In the genomic region with DNA sequence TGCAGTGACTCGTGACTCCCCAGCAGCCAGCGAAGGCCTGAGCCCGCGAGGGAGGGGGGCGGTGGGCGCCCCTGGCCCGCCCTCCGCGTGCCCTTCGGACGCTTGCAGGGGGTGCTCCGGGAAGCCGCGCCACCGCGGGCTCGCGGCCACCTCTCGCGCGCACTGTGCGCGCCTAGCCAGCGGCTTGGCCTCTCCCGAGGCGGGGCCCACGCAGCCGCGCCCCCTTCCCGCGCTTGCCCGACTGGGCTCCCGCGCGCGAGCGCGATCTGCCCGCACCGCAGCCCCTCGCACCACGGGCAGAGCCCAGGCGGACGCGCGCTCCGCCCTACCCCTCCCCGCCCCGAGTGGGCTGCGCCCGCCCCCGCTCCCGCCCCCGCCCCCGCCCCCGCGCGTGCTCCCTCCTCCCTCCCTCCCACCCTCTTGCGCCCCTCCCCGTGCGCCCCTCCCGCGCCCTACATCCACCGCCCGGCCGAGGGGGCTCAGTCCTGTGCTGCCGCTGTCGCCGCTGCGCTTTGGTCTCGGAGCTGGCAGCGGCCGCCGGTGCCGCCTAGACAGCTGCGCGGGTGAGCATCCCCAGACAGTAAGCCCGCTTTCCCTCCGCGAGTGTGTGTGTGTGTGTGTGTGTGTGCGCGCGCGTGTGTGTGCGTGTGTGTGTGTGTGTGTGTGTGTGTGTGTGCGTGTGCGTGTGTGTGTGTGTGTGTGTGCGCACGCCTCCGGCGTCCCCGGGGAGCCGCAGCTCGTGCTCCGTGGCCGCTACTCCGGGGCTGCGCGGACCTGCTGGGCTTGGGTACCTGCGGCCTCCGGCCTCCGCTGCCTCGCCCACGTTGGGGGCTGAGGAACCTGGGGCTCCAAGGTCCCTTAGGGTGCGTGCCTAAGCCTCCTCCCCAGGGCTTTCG, we compare ENCODE assay signal across 8 mouse cellular contexts. TPM values are rescaled to one million over a fixed set of nuclear protein-coding genes. Genes with fewer than 3 reads are reported as not detected.
DNase-seq lines count a peak whose midpoint lies in the region; ATAC-seq and TF ChIP-seq lines count a peak whose summit lies in the region.

A gene (plus strand): TSS at position 482 of the 896 bp plus-strand sequence.

- H3K27ac ChIP-seq in embryonic facial prominence, embryonic 13.5 days = peak within 1 kb of the TSS; percentile 57
- peak within 1 kb of the TSS; percentile 91 for H3K27ac ChIP-seq in limb, embryonic 10.5 days
- peak within 1 kb of the TSS; percentile 87 for H3K27ac ChIP-seq in midbrain, embryonic 13.5 days
- H3K27ac ChIP-seq in stomach, embryonic 15.5 days = 0 out of 2 replicates have a peak within 1 kb of the TSS, but pooled peaks have one; percentile 31

- H3K4me2 ChIP-seq in embryonic facial prominence, embryonic 13.5 days = peak within 1 kb of the TSS; percentile 62
- H3K4me2 ChIP-seq in midbrain, embryonic 13.5 days (replicated peaks) = peak within 1 kb of the TSS; percentile 55
- peak within 1 kb of the TSS; percentile 55 for H3K4me2 ChIP-seq in stomach, embryonic 15.5 days

- H3K4me3 ChIP-seq in embryonic facial prominence, embryonic 13.5 days = peak within 1 kb of the TSS; percentile 50
- peak within 1 kb of the TSS; percentile 61 for H3K4me3 ChIP-seq in limb, embryonic 10.5 days
- peak within 1 kb of the TSS; percentile 58 for H3K4me3 ChIP-seq in midbrain, embryonic 13.5 days (replicated peaks)
- H3K4me3 ChIP-seq in stomach, embryonic 15.5 days (replicated peaks) = peak within 1 kb of the TSS; percentile 49

- no peaks in the 10 kb centered on the region for H3K9me3 ChIP-seq in embryonic facial prominence, embryonic 13.5 days
- no peaks in the 10 kb centered on the region for H3K9me3 ChIP-seq in limb, embryonic 10.5 days (replicated peaks)
- H3K9me3 ChIP-seq in midbrain, embryonic 13.5 days = no peaks in the 10 kb centered on the region
- H3K9me3 ChIP-seq in stomach, embryonic 15.5 days = no peaks in the 10 kb centered on the region

- no peaks in the 10 kb centered on the region; the same call in 1 of the 2 replicates for H3K27me3 ChIP-seq in embryonic facial prominence, embryonic 13.5 days
- H3K27me3 ChIP-seq in limb, embryonic 10.5 days (ENCODE audit: low read depth, poor library complexity, severe bottlenecking) = peaks cover 16% of the 10 kb centered on the region; the same call in 1 of the 2 replicates
- no peaks in the 10 kb centered on the region for H3K27me3 ChIP-seq in midbrain, embryonic 13.5 days
- H3K27me3 ChIP-seq in stomach, embryonic 15.5 days (replicated peaks) = no peaks in the 10 kb centered on the region

- TF ChIP-seq POLR2A in brain, embryonic 14.5 days (IDR thresholded peaks at IDR 0.05; ENCODE audit: borderline replicate concordance, extremely low read depth, insufficient read depth, insufficient read length, poor library complexity, severe bottlenecking) = peak; percentile 61

- peak within 1 kb of the TSS; percentile 76 for H3K9ac ChIP-seq in embryonic facial prominence, embryonic 13.5 days
- H3K9ac ChIP-seq in midbrain, embryonic 13.5 days (replicated peaks) = peak within 1 kb of the TSS; percentile 73
- 0 out of 2 replicates have a peak within 1 kb of the TSS, but pooled peaks have one; percentile 12 for H3K9ac ChIP-seq in stomach, embryonic 15.5 days

- ATAC-seq in embryonic facial prominence, embryonic 13.5 days (ENCODE audit: insufficient number of reproducible peaks, insufficient read depth, low FRiP score, low TSS enrichment, low read depth) = peak; percentile 89
- ATAC-seq in midbrain, embryonic 13.5 days = peak; percentile 95
- ATAC-seq in stomach, embryonic 15.5 days (ENCODE audit: insufficient read depth, low FRiP score, low read depth) = peak; percentile 88

- peak; percentile 86 for DNase-seq in brain, embryonic 14.5 days (ENCODE audit: low read depth)
- DNase-seq in heart, adult 18-20 months = peak; percentile 70 to 80
- peak; percentile 70 for DNase-seq in kidney, adult 18-20 months
- DNase-seq in limb, embryonic 10.5 days (ENCODE audit: low spot score) = peak; percentile 71
- DNase-seq in MN1 (ENCODE audit: low spot score) = no peak

- WGBS in embryonic facial prominence, embryonic 13.5 days = 13% methylated on average over 43 of the region's 106 CpGs
- WGBS in limb, embryonic 10.5 days = 15% methylated on average over 51 of the region's 106 CpGs
- 35% methylated on average over 62 of the region's 106 CpGs for WGBS in midbrain, embryonic 13.5 days
- 26% methylated on average over 54 of the region's 106 CpGs for WGBS in stomach, embryonic 15.5 days

- TF ChIP-seq CTCF in brain, embryonic 14.5 days (IDR thresholded peaks at IDR 0.05; ENCODE audit: borderline replicate concordance, extremely low read depth, insufficient read depth, insufficient read length) = no peak

- H3K36me3 ChIP-seq in embryonic facial prominence, embryonic 13.5 days = no peaks in the 10 kb centered on the region
- H3K36me3 ChIP-seq in limb, embryonic 10.5 days = no peaks in the 10 kb centered on the region
- no peaks in the 10 kb centered on the region for H3K36me3 ChIP-seq in midbrain, embryonic 13.5 days
- no peaks in the 10 kb centered on the region for H3K36me3 ChIP-seq in stomach, embryonic 15.5 days

- no peaks in the 10 kb centered on the region for H3K4me1 ChIP-seq in embryonic facial prominence, embryonic 13.5 days
- H3K4me1 ChIP-seq in limb, embryonic 10.5 days = no peaks in the 10 kb centered on the region
- peaks cover 5% of the 10 kb centered on the region; the same call in 1 of the 2 replicates for H3K4me1 ChIP-seq in midbrain, embryonic 13.5 days (replicated peaks)
- no peaks in the 10 kb centered on the region for H3K4me1 ChIP-seq in stomach, embryonic 15.5 days

RNA-seq across cellular contexts. Expression of the gene that starts here (rescaled TPM):
- polyA plus RNA-seq in brain, embryonic 14.5 days (2012; rRNA removed) = 204 and 237 TPM in 2 replicates
- polyA plus RNA-seq in embryonic facial prominence, embryonic 13.5 days (2015; fragmentation: Nextera tagmentation; extraction: Ambion mirVana) = 52.3 and 57.3 TPM in 2 replicates
- total RNA-seq in heart, adult 18-20 months (2021) = 100 to 1,000 TPM; 118 to 138 TPM
- 45.0 and 49.2 TPM in 2 replicates for polyA plus RNA-seq in limb, embryonic 10.5 days (2016; fragmentation: Nextera tagmentation; extraction: Ambion mirVana)
- 108 and 113 TPM in 2 replicates for polyA plus RNA-seq in midbrain, embryonic 13.5 days (2015; fragmentation: Nextera tagmentation; extraction: Ambion mirVana)
- 69.8 and 72.3 TPM in 2 replicates for polyA plus RNA-seq in stomach, embryonic 15.5 days (2015; fragmentation: Nextera tagmentation; extraction: Ambion mirVana)

Comparison
In these comparisons a context has a peak if more than half of its experiments do, and no peak if none do; other contexts are left out.
1. H3K27ac ChIP-seq: peak in every context shown above with its lines; median percentile 91 in limb, embryonic 10.5 days; 87 in midbrain, embryonic 13.5 days; 57 in embryonic facial prominence, embryonic 13.5 days; 31 in stomach, embryonic 15.5 days.
2. H3K9ac ChIP-seq: peak in every context shown above with its lines; median percentile 76 in embryonic facial prominence, embryonic 13.5 days; 73 in midbrain, embryonic 13.5 days; 12 in stomach, embryonic 15.5 days.